Mouse (Mus musculus): Measurements from ENCODE around the gene Mdm2. TPM values are rescaled to one million over a fixed set of nuclear protein-coding genes. Genes with fewer than 3 reads are reported as not detected.

Gene Mdm2
- total and polyA plus RNA-seq, 2 experiments from 2014 or later = 31.3 to 93.0 TPM

DNA sequence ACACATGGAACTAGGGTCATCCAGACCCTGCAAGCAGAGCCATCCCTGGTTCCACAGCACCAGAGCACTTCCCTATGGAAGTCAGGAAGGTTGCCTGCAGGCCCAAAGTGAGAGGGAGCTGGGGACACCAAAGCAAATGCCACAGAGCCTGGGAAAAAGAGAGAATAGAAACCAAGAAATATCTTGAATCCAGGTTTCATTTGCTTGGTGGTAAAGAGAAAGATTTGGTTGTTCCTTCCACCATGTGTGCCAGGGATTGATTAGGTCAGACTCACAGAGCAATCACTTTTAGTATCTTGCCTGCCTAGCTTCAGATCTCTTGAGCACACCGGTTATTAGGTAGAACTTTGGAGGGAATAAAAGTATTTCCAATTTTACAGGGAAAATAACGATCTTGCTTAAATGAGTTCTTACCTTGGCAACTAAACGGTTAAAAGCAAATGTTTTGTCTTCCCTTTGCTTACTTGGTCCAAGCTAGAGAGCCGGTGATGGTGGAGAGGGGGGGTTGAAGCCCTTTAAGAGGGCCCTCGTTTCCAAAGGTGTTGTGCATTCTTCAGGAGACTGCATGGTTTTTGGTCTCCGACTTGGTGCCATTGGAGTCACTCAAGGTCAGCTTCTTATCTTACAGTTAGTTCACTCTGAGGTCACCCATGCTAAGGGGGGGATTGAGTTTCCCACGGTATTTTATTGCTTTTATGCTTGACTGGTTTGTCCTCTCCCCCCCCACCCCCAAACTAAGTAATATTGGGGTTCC is 54.5 kb downstream of the Mdm2 start:
- no peak for ATAC-seq (ENCODE audit: insufficient read depth, low read depth)

DNA sequence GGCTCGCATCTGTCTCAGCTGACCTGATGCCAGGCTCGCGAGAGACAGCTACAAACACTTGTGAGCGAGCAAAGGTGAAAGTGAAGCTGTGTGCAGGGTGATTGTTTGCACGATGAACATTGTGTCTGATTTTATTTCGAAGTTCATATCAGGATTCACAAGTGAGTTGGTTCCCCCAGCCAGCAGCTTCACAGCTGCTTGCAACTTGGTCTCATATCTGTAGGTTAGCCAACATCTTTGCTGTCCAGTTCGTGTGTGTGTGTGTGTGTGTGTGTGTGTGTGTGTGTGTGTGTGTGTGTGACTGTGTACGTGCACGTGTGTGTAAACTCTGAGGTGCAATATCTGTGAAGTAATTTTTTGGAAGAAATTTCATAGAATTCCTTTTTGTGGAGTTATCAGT is 55.1 kb downstream of the Mdm2 start:
- no peaks in the 10 kb centered on the region for H3K36me3 ChIP-seq (replicated peaks; ENCODE audit: control insufficient read depth, insufficient read depth, low read length)
- ATAC-seq (ENCODE audit: insufficient read depth, low read depth) = no peak
- no peak for DNase-seq (ENCODE audit: low spot score)
- H3K9me3 ChIP-seq (replicated peaks; ENCODE audit: control insufficient read depth, low read length) = no peaks in the 10 kb centered on the region
- H3K27me3 ChIP-seq (ENCODE audit: control insufficient read depth, insufficient read depth, low read length) = no peaks in the 10 kb centered on the region
- H3K9ac ChIP-seq (replicated peaks; ENCODE audit: low read depth, low read length) = no peak overlapping the region
- no peak overlapping the region for H3K4me3 ChIP-seq (ENCODE audit: low read depth, low read length)
- H3K4me1 ChIP-seq (ENCODE audit: control insufficient read depth, insufficient read depth) = no peaks in the 10 kb centered on the region
- no peak overlapping the region for H3K27ac ChIP-seq (ENCODE audit: low read depth)
- H3K4me2 ChIP-seq (ENCODE audit: low read depth, low read length) = no peak overlapping the region
- 79% methylated on average over 9 of the region's 9 CpGs for WGBS
- TF ChIP-seq EP300 (IDR thresholded peaks at IDR 0.05; ENCODE audit: low read depth) (no peak), CTCF (IDR thresholded peaks at IDR 0.05; ENCODE audit: low read depth) (no peak)

More for the DNA sequence above, 54.5 kb downstream of the Mdm2 start:
- Histone ChIP-seq H3K36me3 (replicated peaks; ENCODE audit: control insufficient read depth, insufficient read depth, low read length) (no peaks in the 10 kb centered on the region), H3K27me3 (ENCODE audit: control insufficient read depth, insufficient read depth, low read length) (no peaks in the 10 kb centered on the region), H3K27ac (ENCODE audit: low read depth) (no peak overlapping the region), H3K9ac (replicated peaks; ENCODE audit: low read depth, low read length) (no peak overlapping the region), H3K4me3 (ENCODE audit: low read depth, low read length) (no peak overlapping the region), H3K4me1 (ENCODE audit: control insufficient read depth, insufficient read depth) (no peaks in the 10 kb centered on the region), H3K4me2 (ENCODE audit: low read depth, low read length) (no peak overlapping the region), H3K9me3 (replicated peaks; ENCODE audit: control insufficient read depth, low read length) (no peaks in the 10 kb centered on the region)
- 42% methylated on average over 7 of the region's 7 CpGs for WGBS
- no peak for DNase-seq (ENCODE audit: low spot score)
- TF ChIP-seq EP300 (IDR thresholded peaks at IDR 0.05; ENCODE audit: low read depth) (no peak), CTCF (IDR thresholded peaks at IDR 0.05; ENCODE audit: low read depth) (no peak)

DNA sequence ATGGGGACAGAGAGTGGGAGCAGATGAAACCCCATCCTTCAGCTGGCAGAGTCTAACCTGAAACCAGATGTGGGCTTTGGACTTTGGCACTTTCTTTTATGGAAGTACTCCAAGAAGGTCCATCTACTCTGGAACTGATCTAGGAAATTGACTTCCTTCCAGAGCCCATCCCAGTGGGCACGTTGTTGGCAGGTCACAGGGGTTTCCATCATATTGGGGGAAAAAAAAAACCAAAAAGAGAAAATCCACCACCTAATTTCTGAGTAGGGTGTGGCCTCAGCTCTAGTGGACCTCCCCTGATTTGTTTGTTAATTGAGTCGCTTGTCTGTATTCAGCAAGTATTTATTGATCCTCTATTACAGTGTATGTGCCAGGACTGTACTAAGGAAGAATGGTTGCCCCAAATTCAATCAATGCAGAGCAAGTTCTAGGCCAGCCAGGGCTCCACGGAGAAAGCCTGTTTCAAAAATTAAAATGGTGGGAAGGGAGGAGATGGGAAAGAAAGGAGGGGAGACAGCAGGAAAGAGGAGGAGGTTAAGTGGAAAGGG is 55.9 kb downstream of the Mdm2 start:
- Histone ChIP-seq H3K36me3 (replicated peaks; ENCODE audit: control insufficient read depth, insufficient read depth, low read length) (no peaks in the 10 kb centered on the region), H3K4me2 (ENCODE audit: low read depth, low read length) (no peak overlapping the region), H3K4me1 (ENCODE audit: control insufficient read depth, insufficient read depth) (no peaks in the 10 kb centered on the region), H3K9ac (replicated peaks; ENCODE audit: low read depth, low read length) (no peak overlapping the region), H3K9me3 (replicated peaks; ENCODE audit: control insufficient read depth, low read length) (no peaks in the 10 kb centered on the region), H3K4me3 (ENCODE audit: low read depth, low read length) (no peak overlapping the region), H3K27ac (ENCODE audit: low read depth) (no peak overlapping the region), H3K27me3 (ENCODE audit: control insufficient read depth, insufficient read depth, low read length) (no peaks in the 10 kb centered on the region)
- no peak for TF ChIP-seq CTCF (IDR thresholded peaks at IDR 0.05; ENCODE audit: low read depth)
- TF ChIP-seq EP300 (IDR thresholded peaks at IDR 0.05; ENCODE audit: low read depth) = no peak
- 82% methylated on average over 3 of the region's 3 CpGs for WGBS
- no peak for ATAC-seq (ENCODE audit: insufficient read depth, low read depth)
- DNase-seq (ENCODE audit: low spot score) = no peak

DNA sequence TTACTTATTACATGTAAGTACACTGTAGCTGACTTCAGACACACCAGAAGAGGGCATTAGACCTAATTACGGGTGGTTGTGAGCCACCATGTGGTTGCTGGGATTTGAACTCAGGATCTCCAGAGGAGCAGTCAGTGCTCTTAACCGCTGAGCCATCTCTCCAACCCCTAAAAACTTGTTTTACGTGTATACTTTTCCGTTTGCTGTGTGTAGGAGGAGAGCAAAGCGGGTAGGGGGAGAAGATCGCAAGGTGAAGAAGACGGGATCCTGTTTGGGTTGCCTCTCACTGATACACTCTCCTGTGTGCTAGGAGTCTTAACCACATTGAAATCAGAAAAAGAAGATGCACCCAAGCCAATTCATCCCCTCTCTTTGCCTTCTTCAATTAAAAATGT is 56.8 kb downstream of the Mdm2 start:
- Histone ChIP-seq H3K27ac (ENCODE audit: low read depth) (no peak overlapping the region), H3K4me3 (ENCODE audit: low read depth, low read length) (no peak overlapping the region), H3K4me2 (ENCODE audit: low read depth, low read length) (no peak overlapping the region), H3K27me3 (ENCODE audit: control insufficient read depth, insufficient read depth, low read length) (no peaks in the 10 kb centered on the region), H3K4me1 (ENCODE audit: control insufficient read depth, insufficient read depth) (no peaks in the 10 kb centered on the region), H3K9me3 (replicated peaks; ENCODE audit: control insufficient read depth, low read length) (no peaks in the 10 kb centered on the region), H3K9ac (replicated peaks; ENCODE audit: low read depth, low read length) (no peak overlapping the region), H3K36me3 (replicated peaks; ENCODE audit: control insufficient read depth, insufficient read depth, low read length) (no peaks in the 10 kb centered on the region)
- WGBS = 87% methylated on average over 7 of the region's 7 CpGs
- ATAC-seq (ENCODE audit: insufficient read depth, low read depth) (no peak), DNase-seq (ENCODE audit: low spot score) (no peak)
- no peak for TF ChIP-seq CTCF (IDR thresholded peaks at IDR 0.05; ENCODE audit: low read depth)
- TF ChIP-seq EP300 (IDR thresholded peaks at IDR 0.05; ENCODE audit: low read depth) = no peak

DNA sequence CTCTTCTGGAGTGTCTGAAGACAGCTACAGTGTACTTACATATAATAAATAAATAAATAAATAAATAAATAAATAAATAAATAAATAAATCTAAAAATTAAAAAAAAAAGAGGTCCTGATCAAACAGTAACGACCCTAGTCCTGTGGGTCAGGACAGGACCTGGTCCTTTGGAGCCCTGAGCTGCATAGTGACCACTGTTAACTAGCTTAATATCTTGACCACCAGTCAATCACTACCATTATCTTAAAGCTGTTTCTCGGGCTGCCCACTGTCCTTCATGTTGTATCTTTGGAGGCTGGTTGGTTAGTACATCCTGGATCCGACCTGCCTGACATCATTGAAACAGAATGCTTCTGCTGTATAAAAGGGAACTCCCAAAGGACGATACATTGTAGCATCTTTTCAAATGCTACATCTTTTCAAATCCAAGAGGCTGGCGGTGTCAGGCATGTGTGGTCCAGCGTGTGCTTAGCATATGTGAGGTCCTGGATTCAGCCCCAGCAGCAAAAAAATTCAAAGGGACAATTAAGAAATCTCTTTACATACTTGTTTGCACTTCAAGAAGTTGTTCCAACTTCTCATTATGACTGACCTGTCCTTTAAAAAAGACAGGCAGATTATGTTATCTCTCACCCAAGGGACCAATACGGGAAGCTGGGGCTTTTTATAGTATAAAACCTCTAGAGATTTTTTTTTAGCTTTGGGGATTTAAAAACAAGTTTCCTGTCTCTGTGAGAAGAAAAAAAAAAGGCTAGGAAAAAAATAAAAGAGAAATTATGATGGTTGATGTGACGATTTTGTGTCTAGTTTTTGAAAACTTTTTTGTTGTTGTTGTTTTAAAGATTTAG is 57.4 kb downstream of the Mdm2 start:
- Histone ChIP-seq H3K9me3 (replicated peaks; ENCODE audit: control insufficient read depth, low read length) (no peaks in the 10 kb centered on the region), H3K4me1 (ENCODE audit: control insufficient read depth, insufficient read depth) (no peaks in the 10 kb centered on the region), H3K4me3 (ENCODE audit: low read depth, low read length) (no peak overlapping the region), H3K36me3 (replicated peaks; ENCODE audit: control insufficient read depth, insufficient read depth, low read length) (no peaks in the 10 kb centered on the region), H3K27me3 (ENCODE audit: control insufficient read depth, insufficient read depth, low read length) (no peaks in the 10 kb centered on the region), H3K4me2 (ENCODE audit: low read depth, low read length) (no peak overlapping the region), H3K27ac (ENCODE audit: low read depth) (no peak overlapping the region), H3K9ac (replicated peaks; ENCODE audit: low read depth, low read length) (no peak overlapping the region)
- TF ChIP-seq CTCF (IDR thresholded peaks at IDR 0.05; ENCODE audit: low read depth) = no peak
- TF ChIP-seq EP300 (IDR thresholded peaks at IDR 0.05; ENCODE audit: low read depth) = no peak
- no peak for DNase-seq (ENCODE audit: low spot score)
- WGBS = 59% methylated on average over 8 of the region's 8 CpGs
- no peak for ATAC-seq (ENCODE audit: insufficient read depth, low read depth)
